Mouse (Mus musculus): ENCODE data around the gene Sp140. TPM values are rescaled to one million over a fixed set of nuclear protein-coding genes. Genes with fewer than 3 reads are reported as not detected.
"Not testable (repeated sequence)": the region's sequence is repeated elsewhere in the genome, so short reads cannot be mapped to it uniquely, and the experiment has no call there.

Sp140 gene
- not detected in 2 replicates for polyA plus RNA-seq (2012)

GRCm38 (mm10) chr1:85600078-85600477, at the start of gene Sp140:
TSS of gene Sp140 (plus strand) at chr1:85600378.
- not testable (repeated sequence) for TF ChIP-seq GATA1 (IDR thresholded peaks at IDR 0.05; ENCODE audit: low read length)

GRCm38 (mm10) chr1:85575376-85575775, 24.8 kb upstream of the Sp140 start, which contains the start of gene G530012D18Rik:
TSS of gene G530012D18Rik (plus strand) at chr1:85575676.
- not testable (repeated sequence) for TF ChIP-seq GATA1 (IDR thresholded peaks at IDR 0.05; ENCODE audit: low read length)

- TF ChIP-seq GATA1 (IDR thresholded peaks at IDR 0.05; ENCODE audit: low read length), result not testable (repeated sequence)
Observed at GRCm38 (mm10) chr1:85598271-85599012, 1.7 kb upstream of the Sp140 start, which contains the start of gene Sp110. TSS of gene Sp110 (minus strand) at chr1:85598817.

GRCm38 (mm10) chr1:85649881-85650280, 49.7 kb downstream of the Sp140 start, which contains the start of gene Sp100:
TSS of gene Sp100 (plus strand) at chr1:85649988.
- not testable (repeated sequence) for TF ChIP-seq GATA1 (IDR thresholded peaks at IDR 0.05; ENCODE audit: low read length)

- no peak for TF ChIP-seq GATA1 (IDR thresholded peaks at IDR 0.05; ENCODE audit: low read length)
Observed at GRCm38 (mm10) chr1:85664266-85664665, 64.1 kb downstream of the Sp140 start.

- TF ChIP-seq GATA1 (IDR thresholded peaks at IDR 0.05; ENCODE audit: low read length), result no peak
Observed at GRCm38 (mm10) chr1:85680226-85680625, 80.0 kb downstream of the Sp140 start.

- no peak for TF ChIP-seq GATA1 (IDR thresholded peaks at IDR 0.05; ENCODE audit: low read length)
Observed at GRCm38 (mm10) chr1:85686666-85687065, 86.5 kb downstream of the Sp140 start.

GRCm38 (mm10) chr1:85687346-85687745, 87.2 kb downstream of the Sp140 start:
- no peak for TF ChIP-seq GATA1 (IDR thresholded peaks at IDR 0.05; ENCODE audit: low read length)

GRCm38 (mm10) chr1:85690544-85690943, 90.4 kb downstream of the Sp140 start:
- no peak for TF ChIP-seq GATA1 (IDR thresholded peaks at IDR 0.05; ENCODE audit: low read length)

GRCm38 (mm10) chr1:85692281-85692680, 92.1 kb downstream of the Sp140 start:
- no peak for TF ChIP-seq GATA1 (IDR thresholded peaks at IDR 0.05; ENCODE audit: low read length)

GRCm38 (mm10) chr1:85693280-85693679, 93.1 kb downstream of the Sp140 start:
- no peak for TF ChIP-seq GATA1 (IDR thresholded peaks at IDR 0.05; ENCODE audit: low read length)

Other genes with a start within 250 kb of the Sp140 start
- gene G530012D18Rik, start 24.7 kb upstream of the Sp140 start, polyA plus RNA-seq (2012), result not detected in 2 replicates
- not detected in 2 replicates for gene Sp110, start 1.6 kb upstream of the Sp140 start, polyA plus RNA-seq (2012)
- not detected in 2 replicates for gene Sp100, start 49.6 kb downstream of the Sp140 start, polyA plus RNA-seq (2012)
- gene A630001G21Rik, start 178.3 kb downstream of the Sp140 start, polyA plus RNA-seq (2012), result 0.08 TPM in 1 of 2 replicates, not detected in the other
- 34.8 and 51.3 TPM in 2 replicates for gene Cab39, start 193.1 kb downstream of the Sp140 start, polyA plus RNA-seq (2012)